Mouse (Mus musculus) brain, embryonic 14.5 days (tissue): ENCODE measurements at regions not wholly inside any gene's neighbourhood (a gene's known extent, or its start where the extent isn't known, plus 50 kb on each side); places are given as distances from the start of the nearest gene placed in this dataset.

Experiments
- CTCF ChIP-seq: fragments of 200-500 bp; IDR thresholded peaks from 2 replicates; pipeline ENCODE4 v1.5.1; 2012; ENCODE audit warnings: inconsistent platforms, mild to moderate bottlenecking, moderate library complexity, borderline replicate concordance; ENCODE audit not compliant: insufficient read depth, insufficient read length; ENCODE audit errors: extremely low read depth
- POLR2A ChIP-seq: fragments of 200-500 bp; IDR thresholded peaks from 2 replicates; pipeline ENCODE4 v1.6.1; 2012; ENCODE audit warnings: mild to moderate bottlenecking, inconsistent platforms, borderline replicate concordance; ENCODE audit not compliant: poor library complexity, insufficient read depth, insufficient read length, severe bottlenecking; ENCODE audit errors: extremely low read depth

- TF ChIP-seq CTCF = no peak
- TF ChIP-seq POLR2A = no peak
These were observed 167.2 kb upstream of the Auts2 start for GRCm38 (mm10) chr5:132710301-132710700.
